Mouse (Mus musculus) gonadal fat pad, adult 2 months (tissue): ENCODE data around the gene Htr6. TPM values are rescaled to one million over a fixed set of nuclear protein-coding genes. Genes with fewer than 3 reads are reported as not detected.

ENCODE experiments used
- DNase-seq: peaks from one replicate; pipeline ENCODE4 v3.0.0-alpha.2; 2012; ENCODE audit warnings: low read depth
- polyA plus RNA-seq: library from polyadenylated mRNA; depleted of rRNA; stranded (reverse); fragments of >200 nt; gene quantifications from 2 replicates; pipeline ENCODE4 v1.2.3, GENCODE M21; 2012

Gene Htr6
- polyA plus RNA-seq, 1 experiment: 0.09 TPM

DNA sequence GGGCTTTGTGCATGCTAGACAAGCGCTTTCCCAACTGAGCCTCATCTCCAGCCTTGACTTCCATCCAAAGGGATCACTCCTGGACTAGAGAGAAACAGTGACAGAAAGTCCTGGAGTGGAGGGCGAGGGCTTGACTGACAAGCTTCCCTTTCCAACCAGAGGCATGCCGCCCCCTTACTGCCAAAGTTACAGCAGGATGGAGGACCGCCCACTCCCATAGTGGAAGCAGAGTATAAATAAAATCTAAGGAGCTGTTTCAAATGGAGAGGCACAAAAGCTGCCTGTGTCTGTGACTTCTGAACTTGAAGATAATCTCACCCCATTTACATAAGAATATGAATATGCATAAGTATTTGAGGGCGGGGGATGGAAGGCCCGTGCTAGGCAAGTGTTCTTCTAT is 26.9 kb downstream of the Htr6 start:
- DNase-seq: no peak

DNA sequence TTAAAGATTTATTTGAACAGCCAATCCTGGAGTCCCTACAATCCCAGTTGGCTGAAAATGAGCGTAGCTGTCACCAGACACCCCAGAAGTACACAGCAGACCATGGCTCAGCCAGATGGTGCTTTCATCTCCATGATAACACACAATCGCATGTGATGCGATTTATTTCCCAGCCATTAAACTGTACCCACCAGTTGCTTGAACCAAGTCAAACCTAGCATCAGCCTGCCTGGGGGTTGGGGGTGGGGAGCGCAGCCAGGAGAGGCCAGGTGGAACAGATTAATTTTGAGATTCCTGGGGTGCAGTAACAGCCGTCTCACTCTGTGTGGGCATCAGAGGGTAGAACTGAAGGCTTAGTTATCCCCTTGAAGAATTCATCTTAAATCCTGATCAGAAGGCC is 29.0 kb downstream of the Htr6 start:
- DNase-seq: no peak

DNA sequence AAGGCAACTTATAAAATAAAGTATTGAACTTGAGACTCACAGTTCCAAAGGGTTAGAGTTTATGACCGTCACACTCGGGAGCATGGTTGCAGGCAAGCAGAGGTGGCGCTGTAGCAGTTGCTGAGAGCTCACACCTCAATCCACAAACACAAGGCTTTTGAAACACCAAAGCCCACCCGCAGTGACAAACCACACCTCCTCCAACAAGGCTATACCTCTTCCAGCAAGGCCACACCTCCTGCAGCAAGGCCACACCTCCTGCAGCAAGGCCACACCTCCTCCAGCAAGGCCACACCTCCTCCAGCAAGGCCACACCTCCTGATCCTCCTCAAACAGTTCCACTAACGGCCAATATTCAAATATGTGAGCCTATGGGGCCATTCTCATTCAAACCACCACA is 30.8 kb downstream of the Htr6 start:
- DNase-seq: no peak

DNA sequence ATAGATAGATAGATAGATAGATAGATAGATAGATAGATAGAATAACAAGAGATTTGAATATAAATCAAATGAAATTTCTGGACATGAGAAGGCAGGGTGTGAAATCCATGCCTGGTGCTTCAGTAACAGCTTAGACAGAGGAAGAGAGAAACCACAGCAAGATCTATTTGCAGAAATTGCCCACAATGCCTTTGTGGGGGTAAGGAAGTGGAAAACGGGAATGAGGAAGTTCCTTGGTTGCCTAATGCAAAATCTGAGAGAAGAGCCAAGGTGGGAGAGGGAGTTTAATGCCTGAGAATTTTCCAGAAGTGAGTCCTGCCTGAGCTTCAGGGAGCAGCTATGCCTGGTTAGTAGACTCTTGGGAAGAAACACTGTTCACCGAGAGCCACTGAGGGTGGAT is 31.8 kb downstream of the Htr6 start:
- no peak for DNase-seq

DNA sequence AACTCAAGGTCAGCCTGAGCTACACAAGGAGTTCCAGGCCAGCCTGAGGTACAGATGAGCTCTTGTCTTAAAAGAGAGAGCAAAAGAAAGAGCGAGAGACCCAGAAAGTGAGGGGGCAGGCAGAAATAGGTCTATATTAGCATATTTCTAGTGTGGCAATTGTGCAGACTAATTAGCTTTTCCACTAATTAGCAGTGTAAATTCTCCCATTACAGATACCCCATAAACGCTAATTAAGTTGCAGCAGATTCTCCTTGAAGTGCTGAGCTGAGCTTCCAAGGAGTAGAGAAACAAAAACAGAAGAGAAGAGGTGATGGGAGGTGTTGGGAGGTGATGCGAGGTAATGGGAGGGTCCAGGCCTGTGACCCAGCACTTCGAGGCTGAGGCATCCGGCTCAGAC is 32.8 kb downstream of the Htr6 start:
- no peak for DNase-seq

DNA sequence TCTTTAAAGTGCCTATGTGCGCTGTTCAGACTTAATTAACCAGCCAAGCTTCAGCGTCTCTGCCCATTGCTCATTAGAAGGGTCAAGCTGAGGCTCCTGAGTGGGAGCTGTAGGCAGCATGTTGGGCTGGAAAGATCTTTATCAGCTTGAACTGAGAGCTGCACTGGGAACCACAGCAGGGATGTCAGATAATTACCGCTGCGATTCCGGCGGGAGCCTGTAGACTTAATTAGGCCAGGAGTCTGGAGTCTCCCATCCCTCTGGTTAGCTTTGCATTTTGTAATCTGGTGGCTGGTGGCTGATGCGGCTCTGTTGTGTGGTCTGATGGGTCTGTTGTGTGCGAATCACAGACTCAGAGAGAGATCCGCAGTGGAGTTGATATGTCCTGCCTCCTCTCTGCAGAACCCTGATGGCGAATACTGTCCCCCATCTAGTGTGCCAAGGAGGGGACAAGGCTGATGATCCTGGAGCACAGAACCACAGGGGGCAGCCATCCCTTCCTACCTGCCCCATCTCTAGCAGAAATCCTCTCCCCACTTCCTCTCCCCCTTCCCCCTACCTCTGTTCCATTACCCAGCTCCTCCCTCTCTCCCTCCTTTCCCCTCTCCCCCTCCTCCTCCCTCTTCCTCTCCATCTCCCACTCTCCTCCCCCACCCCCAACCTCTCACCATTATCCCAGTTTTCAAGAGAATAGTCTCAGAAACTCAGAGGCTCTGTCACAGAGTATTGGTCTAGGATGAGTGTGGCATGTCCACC is 35.1 kb downstream of the Htr6 start:
- DNase-seq: no peak

DNA sequence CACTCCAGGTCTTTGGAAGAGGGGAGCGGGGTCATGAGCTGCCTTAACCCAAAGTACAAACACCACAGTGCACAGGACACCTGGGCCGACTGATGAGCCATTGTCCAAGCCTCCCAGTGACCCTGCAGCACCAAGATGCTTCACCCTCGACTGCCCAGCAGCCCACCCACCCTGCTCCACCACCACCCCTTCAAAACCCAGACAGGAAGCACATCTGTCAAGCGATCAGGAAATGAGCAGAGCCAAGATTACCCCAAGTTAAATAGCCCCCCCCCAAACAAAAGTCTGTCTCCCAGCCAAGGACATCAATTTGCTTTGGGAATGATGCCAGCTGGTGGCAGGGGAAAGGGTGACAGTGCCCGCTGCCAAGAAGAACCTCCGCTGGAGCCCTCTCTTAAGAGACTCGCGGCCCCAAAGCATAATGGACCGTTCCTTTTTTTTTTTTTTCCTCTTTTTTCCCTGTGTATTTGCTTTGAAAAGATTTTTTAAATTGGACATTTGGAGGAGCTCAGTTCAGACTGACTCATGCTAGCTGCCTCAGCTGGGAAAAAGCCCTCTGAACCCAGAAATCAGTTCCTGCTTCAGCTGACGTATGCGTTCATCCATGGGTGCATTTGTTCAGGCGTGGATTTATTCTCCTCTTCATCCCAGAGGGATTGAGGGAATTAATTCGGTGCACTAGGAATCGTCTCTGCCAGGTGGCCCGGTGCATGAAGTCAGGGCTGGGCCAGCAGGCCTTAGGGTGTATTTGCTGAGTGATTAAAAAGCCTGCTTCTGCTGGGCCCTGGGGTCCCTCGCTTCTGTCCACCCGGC is 37.4 kb downstream of the Htr6 start:
- DNase-seq: no peak

DNA sequence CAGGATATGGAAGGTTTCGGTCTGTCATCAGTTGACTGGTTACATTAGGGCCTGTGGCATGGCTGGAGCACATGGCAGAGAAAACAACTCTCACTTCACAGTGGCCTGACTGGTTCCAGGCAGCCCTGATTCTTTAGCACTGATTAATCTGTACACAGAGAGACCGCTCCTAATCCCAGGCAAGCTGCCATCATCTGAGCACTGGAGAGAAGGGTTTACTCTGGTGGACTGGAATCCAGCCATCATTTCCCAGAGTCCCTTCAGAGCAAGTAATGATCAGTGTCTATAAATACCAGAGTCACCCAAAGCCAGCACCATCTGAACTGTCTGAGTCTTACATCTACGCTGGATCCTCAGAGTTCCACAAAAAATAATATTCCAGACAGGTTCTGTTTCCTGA is 39.6 kb downstream of the Htr6 start:
- DNase-seq: no peak

DNA sequence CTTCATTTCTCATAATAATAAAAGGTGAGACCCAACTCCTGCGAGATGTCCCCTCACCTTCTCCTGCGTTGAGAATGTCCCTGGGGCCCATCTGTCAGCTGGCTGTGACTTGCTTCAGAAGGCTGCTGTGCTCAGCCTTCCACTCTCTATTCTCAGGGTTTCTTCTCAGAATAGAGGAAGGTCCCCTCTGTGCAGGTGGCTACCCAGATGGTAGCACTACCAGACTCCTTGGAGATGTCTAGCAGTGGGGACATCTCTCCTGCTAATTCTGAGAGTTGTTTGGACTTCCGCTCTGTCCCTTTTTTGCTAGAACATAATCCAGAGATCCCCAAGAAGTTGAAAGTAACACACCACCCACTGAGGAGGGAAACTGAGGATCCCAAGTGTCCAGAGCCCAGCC is 40.4 kb downstream of the Htr6 start:
- no peak for DNase-seq

DNA sequence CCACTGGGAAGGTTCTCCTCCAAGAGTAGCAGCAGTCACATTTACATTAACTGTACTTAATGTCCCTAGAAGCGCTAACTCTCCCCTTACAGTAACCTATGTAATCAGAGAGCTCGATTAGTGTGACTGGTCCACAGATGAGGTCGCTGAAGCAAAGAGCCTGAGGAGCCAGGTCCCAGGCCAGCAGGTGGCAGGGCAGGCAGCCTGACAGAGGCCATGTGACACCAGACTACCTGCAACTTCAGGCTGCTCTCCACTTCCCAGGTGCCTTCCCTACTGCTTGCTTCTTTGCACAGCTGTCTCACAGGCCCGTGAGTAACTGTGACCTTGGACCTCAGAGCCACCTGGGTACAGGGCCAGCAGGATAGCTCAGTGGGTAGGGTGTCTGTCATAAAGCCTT is 40.8 kb downstream of the Htr6 start:
- DNase-seq: no peak

DNA sequence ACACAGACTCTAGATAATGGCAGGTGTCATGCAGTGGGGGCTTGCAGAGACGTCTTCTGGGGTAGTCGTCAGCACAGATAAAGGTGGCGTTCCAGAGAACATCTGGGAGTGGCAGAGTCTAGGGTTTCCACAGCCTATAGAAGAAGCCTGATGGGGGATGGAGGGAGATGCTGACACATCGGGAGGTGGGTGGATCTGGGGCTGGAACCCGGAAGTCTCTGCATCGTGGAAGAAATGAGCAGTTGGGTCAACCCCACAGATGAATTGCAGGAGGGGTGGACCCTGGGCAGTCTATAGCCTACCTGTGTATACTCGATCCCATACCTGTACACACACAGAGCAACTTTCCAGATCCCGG is 41.4 kb downstream of the Htr6 start:
- DNase-seq: no peak

DNA sequence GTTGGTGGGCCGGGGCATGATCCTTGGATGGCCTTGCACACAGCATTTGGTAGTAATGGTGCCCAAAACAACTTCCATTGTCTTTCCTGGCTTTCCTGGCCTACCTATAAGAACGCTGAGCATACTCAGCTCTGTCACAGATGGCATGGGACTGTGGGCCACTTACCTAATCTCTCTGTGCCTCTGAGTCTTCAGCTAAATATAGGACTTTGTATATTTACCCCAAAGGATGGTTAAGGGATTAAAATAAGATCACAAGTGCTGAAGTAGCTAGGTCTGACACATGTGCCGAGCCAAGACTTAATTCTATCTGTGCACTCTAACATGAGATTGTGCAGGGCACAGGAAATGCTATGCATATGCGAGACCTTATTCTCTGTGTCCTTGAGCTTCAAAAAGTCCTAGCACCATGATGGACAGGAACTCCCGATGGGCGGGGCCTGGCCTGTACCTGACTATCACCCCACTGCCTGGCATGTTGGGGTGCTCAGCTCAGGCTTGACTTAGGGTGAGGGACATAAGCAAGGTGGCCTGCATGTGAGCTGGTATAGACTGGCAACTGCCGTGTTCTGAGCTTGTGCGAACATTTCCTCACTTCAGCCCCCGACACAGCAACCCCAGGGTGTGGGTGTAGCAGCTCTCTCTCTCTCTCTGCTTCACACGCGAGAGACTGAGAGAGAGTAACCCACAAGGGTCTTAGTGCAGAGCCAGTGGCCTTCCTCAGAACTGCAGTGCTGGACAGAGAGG is 41.9 kb downstream of the Htr6 start:
- no peak for DNase-seq

DNA sequence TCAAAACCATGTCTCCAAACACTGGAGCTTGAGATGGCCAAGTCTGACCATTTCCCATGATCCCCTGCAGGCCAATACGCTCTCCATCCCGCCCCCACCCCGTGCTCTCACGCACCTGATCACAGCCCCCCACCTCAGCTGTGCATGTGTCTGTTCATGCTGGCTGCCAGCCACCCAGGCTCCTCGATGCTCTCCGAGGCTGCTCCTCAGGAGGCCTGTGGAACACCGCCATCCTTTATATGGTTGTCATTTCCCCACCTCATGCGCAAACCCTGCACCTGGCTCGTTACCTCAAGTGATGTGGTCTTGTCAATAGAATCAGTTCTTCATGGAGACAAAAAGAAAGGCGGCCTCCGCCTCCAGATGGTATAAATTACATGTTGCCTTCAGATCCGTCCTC is 42.8 kb downstream of the Htr6 start:
- DNase-seq: no peak

DNA sequence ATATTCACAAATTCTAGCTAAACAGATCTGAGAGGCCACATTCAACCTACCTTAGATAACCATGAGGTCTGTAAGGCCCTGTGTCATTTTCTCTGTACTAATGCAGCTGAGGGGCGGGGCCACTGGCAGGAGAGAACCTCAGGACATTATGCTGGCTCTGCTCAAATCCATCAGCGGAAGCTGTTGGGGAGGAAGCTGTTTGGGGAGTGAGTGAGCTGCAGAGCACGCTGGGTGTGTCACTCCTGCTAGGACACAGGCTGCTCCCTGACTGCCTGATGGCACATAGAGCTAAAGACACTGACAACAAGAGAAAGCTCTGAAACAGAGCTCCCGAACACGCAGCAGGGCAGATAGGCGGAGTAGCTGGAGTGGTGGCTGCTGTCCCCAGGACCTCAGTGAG is 44.7 kb downstream of the Htr6 start:
- DNase-seq: no peak

DNA sequence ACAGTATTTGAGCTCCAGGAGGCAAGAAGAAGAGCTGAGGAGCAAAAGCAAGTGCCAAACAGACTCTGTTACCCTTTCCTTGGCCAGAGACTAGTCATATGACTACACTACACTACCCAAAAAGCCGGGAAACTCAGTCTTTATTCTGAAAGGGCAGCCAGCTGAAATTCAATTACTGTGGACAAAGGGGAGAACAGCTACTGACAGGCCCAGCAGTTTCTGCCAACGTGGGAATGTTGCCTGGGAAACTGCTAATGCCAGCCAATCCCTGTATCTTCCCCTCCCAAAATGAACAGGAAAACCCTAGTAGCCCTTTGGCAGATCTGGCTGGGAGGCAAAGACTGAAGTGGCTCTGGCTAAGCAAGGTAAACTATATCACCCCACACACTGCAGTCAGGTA is 51.0 kb downstream of the Htr6 start:
- no peak for DNase-seq

DNA sequence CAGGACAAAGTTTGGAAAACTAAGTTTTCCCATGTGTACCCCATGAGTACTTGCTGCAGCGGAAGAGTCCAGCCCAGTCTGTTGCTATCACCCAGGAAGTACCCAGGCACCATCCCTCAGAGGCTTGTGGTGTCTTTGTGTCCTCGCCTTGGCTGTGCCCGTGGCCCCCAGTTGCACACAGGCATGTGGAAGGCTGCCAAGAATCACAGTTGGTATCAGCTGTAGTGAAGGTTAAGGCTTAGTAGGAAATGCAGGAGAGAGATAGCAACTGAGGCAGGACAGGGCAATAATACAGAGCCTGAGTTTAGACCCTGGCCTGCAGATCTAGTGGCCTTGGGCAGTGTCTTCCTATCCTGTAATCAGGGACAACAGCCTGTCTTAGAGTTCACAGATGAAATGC is 55.0 kb downstream of the Htr6 start:
- DNase-seq: no peak

DNA sequence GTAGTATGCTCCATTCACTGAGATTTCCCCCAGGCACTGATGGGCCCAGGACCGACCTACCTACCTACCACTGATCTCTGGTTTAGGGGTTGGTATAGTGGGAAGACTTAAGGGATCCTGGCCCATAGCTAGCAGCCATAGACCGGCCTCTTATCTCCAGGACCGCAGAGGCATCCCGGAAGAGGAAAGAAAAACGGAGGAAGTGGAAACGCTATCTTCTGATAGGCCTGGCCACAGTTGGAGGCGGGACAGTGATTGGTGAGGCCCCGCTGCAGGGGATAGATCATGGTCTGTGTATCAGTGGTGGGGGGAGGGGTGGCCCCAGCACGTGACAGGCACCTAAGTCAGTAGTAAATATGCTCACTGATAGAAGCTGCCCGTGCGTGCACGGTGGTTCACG is 56.0 kb downstream of the Htr6 start:
- DNase-seq: no peak

DNA sequence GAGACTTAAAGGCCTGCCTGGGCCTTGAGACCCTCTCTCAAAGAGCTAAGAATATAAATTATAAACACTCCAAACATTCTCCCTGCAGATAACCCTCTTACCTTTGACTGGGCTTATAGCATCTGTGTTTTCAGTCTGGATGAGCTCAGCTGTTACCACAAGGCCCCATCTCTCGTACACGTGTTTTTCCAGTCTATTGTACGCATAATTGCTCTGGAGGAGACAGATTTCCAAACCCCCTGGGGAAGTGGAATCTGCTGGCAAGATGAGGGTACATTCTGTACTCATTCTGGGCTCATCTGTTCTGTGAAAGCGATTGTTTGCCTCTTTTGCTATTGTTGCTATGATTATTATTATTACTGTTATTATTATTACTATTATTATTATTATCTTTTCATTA is 56.4 kb downstream of the Htr6 start:
- DNase-seq: no peak

DNA sequence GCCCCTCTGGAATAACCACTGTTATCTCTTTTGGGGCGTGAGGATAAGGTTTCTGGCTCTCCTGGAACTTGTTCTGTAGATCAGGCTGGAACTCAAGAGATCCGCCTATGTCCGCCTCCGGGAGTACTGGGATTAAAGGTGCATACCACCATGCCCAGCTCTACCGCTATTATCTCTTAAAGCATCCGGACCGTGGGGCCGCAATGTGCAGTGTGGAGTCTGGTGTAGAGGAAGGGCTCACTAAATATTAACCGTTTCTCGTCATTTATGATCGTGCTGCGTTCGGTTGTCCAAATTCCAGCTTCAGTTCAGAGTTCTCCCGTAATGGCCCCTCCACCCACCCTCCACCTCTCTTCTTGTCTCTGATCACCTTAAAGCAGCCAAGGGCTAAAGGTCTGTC is 57.0 kb downstream of the Htr6 start:
- DNase-seq: no peak

DNA sequence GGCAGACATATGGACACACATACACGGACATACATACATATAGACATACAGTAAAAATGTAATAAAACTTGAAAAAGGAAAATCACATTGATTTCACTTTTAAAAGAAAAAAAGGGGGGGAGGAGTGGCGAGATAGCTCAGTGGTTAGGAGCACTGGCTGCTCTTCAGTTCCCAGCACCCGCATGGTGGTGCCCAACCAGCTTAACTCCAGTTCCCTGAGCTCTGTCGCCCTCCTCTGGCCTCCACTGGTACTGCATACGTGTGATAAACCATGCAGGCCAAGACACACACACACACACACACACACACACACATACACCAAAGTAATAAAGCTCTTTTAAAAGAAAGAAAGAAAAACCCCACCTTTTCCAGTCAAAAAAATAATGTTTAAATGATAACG is 60.6 kb downstream of the Htr6 start:
- no peak for DNase-seq

DNA sequence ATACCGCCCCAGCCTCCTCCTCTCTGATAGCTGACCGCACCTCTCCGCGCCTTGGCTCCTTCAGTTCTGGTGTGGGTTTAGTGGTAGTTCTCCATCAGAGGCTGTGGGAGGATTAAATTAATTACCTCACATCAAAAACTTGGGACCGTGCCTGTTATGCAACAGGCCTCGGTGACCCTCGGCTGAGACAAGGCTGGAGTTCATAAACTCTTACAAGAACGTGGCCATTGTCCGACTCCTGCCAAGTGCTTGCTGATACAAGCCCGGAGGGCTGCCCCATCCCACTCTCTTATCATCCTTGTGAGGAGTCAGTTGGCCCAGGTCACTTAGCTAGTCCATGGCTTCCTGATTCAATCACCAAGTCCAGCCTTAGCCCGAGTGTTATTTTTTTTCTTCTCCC is 62.1 kb downstream of the Htr6 start:
- DNase-seq: no peak

DNA sequence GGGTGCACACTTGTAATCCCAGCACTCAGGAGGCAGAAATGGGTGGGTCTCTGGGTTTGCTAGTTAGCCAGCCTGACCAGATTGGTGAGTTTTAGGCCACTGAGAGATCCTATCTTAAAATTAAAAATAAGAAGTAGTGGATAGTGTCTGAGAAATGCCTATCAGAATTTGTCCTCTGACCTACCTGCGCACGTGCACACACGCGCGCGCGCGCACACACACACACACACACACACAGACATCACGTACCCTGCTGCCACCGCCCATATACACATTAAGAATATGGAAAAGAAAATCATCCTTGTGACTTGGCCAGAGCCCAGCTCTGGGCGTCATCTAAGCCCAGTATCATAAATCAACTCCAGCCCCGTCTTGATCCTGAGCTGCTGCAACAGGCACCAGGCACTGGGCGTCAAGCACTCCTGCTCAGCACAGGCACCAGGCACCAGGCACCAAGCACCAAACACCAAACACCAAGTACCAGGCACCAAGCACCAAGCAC is 64.1 kb downstream of the Htr6 start:
- DNase-seq: no peak
